Mouse (Mus musculus): Measurements from ENCODE around the gene Psd4.

DNA sequence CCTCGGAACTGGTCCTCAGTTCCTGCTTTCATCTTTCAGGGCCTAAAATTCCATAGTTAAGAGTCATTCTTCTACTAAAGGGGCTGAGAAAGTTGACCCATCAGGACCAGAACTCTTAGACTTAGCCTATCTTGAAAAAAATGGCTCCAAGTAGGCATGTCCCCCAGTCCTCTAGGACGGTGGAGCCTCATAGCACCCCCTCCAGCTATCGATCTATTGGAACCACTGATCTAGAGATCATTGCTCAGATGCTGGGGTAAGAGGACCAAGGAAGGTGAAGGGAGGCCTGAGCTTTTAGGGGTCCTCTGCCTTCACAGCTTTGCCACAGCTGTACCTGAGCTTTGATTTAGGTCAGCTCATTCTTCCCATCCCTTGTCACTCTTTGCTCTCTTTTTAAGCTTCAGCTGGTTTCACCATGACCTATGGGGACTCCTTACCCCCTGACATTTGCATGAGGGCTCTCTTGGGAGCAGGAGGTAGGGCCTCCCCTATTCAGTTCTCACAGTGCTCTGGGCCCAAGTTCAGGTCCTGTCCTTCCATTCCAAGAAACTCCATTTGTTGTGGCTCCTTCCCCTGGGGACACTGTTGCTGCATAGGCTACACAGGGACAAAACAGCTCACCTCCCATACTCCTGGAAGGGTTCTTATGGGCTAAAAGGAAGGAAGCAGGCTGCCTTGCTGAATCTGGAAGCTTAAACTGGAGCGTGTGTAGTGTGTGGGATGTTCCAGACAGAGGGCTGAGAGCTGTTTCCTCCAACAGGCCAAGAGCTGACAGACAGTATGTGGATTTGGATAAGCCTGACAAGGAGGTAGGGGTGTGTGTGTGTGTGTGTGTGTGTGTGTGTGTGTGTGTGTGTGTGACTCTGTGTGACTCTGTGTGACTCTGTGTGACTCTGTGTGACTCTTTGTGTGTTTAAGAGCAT is 20.2 kb downstream of the Psd4 start:
- TF ChIP-seq CTCF (IDR thresholded peaks at IDR 0.05; ENCODE audit: low read depth) (no peak), EP300 (IDR thresholded peaks at IDR 0.05; ENCODE audit: low read depth) (no peak)
